Mouse (Mus musculus) gastrocnemius, postnatal 25 days (tissue): ENCODE measurements around the gene Pck1. TPM values are rescaled to one million over a fixed set of nuclear protein-coding genes. Genes with fewer than 3 reads are reported as not detected.
"Not testable (repeated sequence)": the region's sequence is repeated elsewhere in the genome, so short reads cannot be mapped to it uniquely, and the experiment has no call there.

Experiments used
- DNase-seq: peaks from one replicate; pipeline ENCODE4 v3.0.0; 2022
- long read RNA-seq, 2 experiments: library from polyadenylated mRNA; stranded (forward); transcript quantifications; one replicate each; pipeline ENCODE4 v2.0.0; 2021
- total RNA-seq, 2 experiments: library from RNA; stranded (reverse); gene quantifications; 1 replicate in 1 of 2; 2 replicates in 1 of 2; pipeline ENCODE4 v1.2.3; 2021

Gene Pck1
- total RNA-seq: 10 to 100 TPM in 1 of 2 experiments, 1 to 10 TPM in 1; 1.2 to 61.5 TPM
- long read RNA-seq, experiment 1: 0 reads
- long read RNA-seq, experiment 2, partial matches to known transcripts: 0 of 2 reads
- long read RNA-seq, experiment 2, other reads (novel, unspliced or antisense): 2 of 2 reads

GRCm38 (mm10) chr2:173152436-173153151 lies at the start of gene Pck1:
Gene Pck1, plus strand, starts transcription at chr2:173153048.
- DNase-seq: no peak

GRCm38 (mm10) chr2:173106409-173106808 lies 46.4 kb upstream of the Pck1 start:
- DNase-seq: no peak

GRCm38 (mm10) chr2:173106889-173107785 lies 45.7 kb upstream of the Pck1 start:
- no peak for DNase-seq

GRCm38 (mm10) chr2:173108509-173109190 lies 44.2 kb upstream of the Pck1 start:
- no peak for DNase-seq

GRCm38 (mm10) chr2:173109510-173109909 lies 43.3 kb upstream of the Pck1 start:
- no peak for DNase-seq

DNA sequence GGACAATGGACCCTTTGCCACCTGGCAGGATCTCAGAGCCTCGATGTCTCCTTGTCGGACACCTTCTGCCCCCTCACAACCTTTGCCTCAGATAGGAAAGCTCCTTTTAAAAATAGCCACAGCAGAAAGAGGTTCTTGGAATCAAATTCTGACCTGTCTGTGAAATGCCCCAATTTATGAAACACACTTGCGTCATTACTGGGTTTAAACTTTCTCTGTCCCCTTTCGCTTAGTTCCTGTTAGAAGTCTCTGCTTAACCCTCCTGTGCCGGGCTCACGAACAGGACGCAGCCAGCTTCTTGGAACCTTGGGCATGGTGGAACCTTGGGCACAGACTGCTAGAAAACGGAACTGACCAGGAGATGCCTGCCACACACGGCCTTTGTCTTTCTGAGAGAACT lies 42.3 kb upstream of the Pck1 start:
- DNase-seq: no peak

DNA sequence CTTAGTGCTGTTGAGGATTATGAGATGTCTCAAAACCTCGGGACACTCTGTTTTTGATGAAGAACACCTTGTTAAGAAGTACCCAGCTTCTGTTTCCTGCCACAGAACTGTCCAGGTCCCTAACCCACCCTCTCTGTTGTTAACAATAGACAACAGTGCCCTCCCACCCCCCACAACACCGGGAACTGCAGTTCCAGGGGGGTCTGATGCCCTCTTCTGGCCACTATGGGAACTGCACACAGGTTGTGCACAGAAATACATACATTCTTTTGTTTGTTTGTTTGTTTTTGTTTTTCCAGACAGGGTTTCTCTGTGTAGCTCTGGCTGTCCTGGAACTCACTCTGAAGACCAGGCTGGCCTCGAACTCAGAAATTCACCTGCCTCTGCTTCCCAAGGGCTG lies 39.1 kb upstream of the Pck1 start:
- DNase-seq: not testable (repeated sequence)

- no peak for DNase-seq
Observed at GRCm38 (mm10) chr2:173119023-173119944, 33.6 kb upstream of the Pck1 start, which contains the start of gene Ctcfl. Gene Ctcfl, minus strand, starts transcription at chr2:173119525.

GRCm38 (mm10) chr2:173120117-173120516 lies 32.7 kb upstream of the Pck1 start:
- DNase-seq: not testable (repeated sequence)

DNA sequence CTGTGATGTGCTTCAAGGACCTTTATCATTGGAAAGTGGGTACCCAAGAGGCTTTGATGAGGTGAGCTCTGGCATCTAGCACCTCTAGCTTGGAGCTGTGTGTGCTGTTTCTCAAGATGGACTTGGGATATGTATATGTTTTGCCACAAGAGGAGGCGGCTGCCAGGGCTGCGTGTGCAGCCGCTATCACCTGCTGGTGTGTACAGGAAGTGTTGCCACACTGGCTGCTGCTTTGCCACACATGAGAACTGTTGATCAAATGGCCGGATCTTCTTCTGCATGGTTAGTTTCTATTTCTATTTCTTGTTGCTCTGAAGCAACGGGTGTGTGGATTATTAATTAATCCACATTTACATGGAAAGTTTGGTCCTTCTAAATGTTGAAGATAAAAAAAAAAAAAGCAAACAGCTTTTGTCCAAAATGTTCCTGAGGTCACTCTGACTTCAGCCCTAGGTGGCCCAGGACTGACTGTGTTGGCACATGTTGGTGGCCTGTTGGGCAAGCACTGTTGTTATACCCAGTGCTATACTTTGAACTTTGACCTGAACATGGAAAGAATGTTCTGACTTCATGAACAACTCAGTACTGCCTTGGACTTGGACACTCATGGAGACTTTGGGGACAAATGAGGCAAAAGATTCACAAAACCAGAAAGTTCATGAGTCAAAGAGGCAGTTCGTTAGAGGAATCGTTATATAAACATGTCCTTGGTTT lies 28.7 kb upstream of the Pck1 start:
- no peak for DNase-seq

GRCm38 (mm10) chr2:173126386-173126785 lies 26.5 kb upstream of the Pck1 start:
- DNase-seq: no peak

GRCm38 (mm10) chr2:173129111-173129510 lies 23.7 kb upstream of the Pck1 start:
- no peak for DNase-seq

DNA sequence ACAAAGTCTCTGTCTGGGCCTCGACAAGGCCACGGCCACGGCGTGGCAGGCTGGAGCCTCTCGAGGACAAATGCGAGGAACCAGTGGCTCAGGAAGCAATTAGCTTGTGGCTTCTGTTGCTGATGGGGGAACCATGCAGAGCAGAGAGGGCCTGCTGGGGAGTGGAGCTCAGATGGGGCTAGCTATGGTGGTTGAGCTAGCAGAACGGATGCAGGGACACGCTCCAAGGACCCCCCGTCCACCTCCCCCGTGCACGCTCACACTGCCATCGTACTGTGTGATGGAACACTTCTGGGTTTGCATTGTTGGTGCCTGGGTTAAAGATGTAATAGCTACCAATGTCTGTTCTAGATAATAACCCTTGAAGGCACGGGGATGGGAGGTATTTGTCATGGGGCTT lies 20.6 kb upstream of the Pck1 start:
- DNase-seq: no peak

GRCm38 (mm10) chr2:173132794-173133300 lies 20.0 kb upstream of the Pck1 start:
- DNase-seq: no peak

- no peak for DNase-seq
Observed at GRCm38 (mm10) chr2:173134695-173135094, 18.2 kb upstream of the Pck1 start.

GRCm38 (mm10) chr2:173138323-173139239 lies 14.3 kb upstream of the Pck1 start:
- DNase-seq: no peak

DNA sequence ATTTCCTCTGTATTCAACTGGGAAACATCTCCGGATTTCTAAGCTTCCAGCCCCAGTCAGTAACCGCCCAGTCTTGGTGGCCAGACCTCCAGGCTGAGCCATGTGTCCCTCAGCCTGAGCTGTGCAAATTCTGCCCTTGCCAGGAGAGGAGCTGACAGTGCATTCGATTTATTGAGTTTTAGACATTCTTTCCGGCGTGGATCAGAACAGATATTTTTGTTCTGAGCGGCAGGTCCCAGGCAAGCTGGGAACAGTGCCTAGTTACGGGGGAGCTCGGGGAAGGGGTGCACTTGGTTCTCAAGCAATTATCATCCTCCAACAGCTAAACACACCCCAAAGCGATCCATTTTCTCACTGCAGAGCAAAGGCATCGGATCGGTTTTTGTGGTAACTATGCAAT lies 9.2 kb upstream of the Pck1 start:
- DNase-seq: no peak

DNA sequence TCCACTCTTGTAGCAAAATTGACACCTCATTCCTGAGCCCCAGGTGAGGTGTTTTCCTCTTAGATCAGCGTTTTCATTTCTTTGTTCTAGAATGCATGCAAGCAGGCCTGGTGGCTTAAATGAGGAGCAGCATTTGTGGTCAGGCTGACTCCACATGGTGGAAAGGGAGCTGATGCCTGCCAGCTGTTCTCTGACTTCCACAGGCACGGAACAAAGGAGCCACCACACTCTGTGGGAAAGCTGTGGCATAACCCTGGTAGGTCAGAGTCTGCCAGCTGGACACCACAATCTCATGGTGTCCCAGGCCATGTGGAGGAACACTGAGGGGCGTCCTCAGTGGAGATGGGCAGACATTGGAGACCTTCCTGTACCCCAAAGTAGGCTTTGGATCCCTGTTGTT lies 7.0 kb upstream of the Pck1 start:
- no peak for DNase-seq

DNA sequence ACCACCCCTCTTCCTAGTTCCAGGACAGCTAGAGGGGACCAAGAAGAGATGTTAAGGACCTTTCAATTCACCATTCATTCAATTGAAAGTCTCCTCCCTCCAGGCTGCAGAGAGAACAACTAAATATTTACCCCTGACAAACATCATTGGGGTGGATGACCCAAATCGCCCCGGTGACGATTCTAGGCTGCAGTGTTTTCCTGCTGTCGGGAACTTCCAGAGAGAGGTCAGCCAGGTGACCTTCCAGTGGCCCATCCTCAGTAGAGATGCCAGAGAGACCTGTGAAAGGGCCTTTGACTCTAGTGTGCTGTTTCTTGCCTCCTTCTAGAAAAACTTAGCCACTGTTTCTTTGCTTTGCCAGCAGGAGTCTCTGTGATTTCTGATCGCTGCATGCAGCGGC lies 6.1 kb upstream of the Pck1 start:
- DNase-seq: no peak
